Mouse (Mus musculus) forebrain, embryonic 10.5 days (tissue): Measurements from ENCODE around the gene Pdcd2. TPM values are rescaled to one million over a fixed set of nuclear protein-coding genes. Genes with fewer than 3 reads are reported as not detected.
"Not testable (repeated sequence)": the region's sequence is repeated elsewhere in the genome, so short reads cannot be mapped to it uniquely, and the experiment has no call there.

Source experiments
- DNase-seq: peaks from one replicate; pipeline ENCODE4 v3.0.0-alpha.2; 2017; ENCODE audit warnings: low spot score; ENCODE audit errors: extremely low spot score
- H3K27ac ChIP-seq: fragments of 300-500 bp; sonication (generic); 2 replicates; pipeline ENCODE4 v1.5.1; 2016; ENCODE audit warnings: mild to moderate bottlenecking
- H3K27me3 ChIP-seq: fragments of 300-500 bp; sonication (generic); 2 replicates; pipeline ENCODE4 v1.6.1; 2016; ENCODE audit warnings: mild to moderate bottlenecking; ENCODE audit not compliant: poor library complexity, severe bottlenecking
- H3K36me3 ChIP-seq: fragments of 300-500 bp; sonication (generic); replicated peaks from 2 replicates; pipeline ENCODE4 v1.6.1; 2016; ENCODE audit warnings: mild to moderate bottlenecking, moderate library complexity
- H3K4me1 ChIP-seq: fragments of 300-500 bp; sonication (generic); 2 replicates; pipeline ENCODE4 v1.6.1; 2016
- H3K4me3 ChIP-seq: fragments of 300-500 bp; sonication (generic); 2 replicates; pipeline ENCODE4 v1.5.1; 2016; ENCODE audit warnings: mild to moderate bottlenecking, moderate library complexity
- H3K9me3 ChIP-seq: fragments of 300-500 bp; sonication (generic); 2 replicates; pipeline ENCODE4 v1.6.1; 2016; ENCODE audit warnings: mild to moderate bottlenecking, moderate library complexity
- WGBS: fragments of 180-500 bp; shearing (Covaris S2); methylation state at CpG from one replicate; pipeline ENCODE4 v1.1.7; 2016; 5-methylcytosine and 5-hydroxymethylcytosine counted together
- polyA plus RNA-seq: library from polyadenylated mRNA; unstranded; fragments of >200 nt; fragmentation: Nextera tagmentation; extraction: Ambion mirVana; gene quantifications from 2 replicates; pipeline ENCODE4 v1.2.1, GENCODE M21; 2016

The Pdcd2 gene
- 48.2 and 49.6 TPM in 2 replicates for polyA plus RNA-seq

DNA sequence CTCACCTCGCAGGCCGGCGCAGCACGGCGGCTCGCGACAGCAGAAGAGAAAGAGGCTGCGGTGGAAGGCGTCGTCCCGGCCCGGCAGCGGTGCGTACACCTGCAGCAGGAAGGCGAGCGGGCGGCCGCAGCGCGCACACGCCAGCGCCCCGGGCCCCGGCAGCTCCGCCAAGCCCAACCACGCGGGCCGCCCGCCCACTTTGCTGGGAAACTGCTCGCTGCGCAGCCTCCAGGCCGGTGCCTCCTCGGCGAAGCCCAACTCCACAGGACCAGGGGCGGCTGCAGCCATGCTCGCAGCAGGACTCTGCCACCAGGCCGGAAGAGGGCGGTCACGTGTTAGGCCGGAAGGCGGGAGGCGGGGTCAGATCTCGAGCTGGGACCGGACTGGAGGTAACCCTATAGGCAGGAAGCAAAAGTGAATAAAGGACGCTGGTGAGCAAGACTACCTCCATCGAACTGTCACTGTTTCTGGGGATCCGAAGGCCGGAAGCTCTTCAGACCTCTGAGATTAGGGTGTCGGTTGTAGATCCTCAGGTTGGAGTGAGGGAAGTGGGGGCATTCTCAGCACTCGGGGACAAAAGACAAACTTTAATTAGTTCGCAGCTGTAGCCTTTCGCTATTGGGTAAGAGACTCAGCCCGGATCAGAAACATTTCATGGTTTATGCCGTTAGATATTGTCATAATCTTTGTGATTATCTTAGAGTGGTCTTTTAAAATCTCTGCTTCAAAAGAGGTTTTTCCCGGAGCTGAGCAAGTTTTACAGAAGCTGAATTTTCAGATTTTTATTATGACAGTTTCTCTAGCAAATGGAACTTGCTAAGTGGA lies at the start of gene Pdcd2:
TSS of gene Pdcd2 (minus strand) at position 316 of the 825 bp plus-strand sequence.
- DNase-seq: peak; percentile 98
- peak within 1 kb of the TSS; percentile 68 for H3K4me3 ChIP-seq
- H3K36me3 ChIP-seq: peaks cover 36% of the 10 kb centered on the region
- no peaks in the 10 kb centered on the region for H3K9me3 ChIP-seq
- H3K27ac ChIP-seq: peak within 1 kb of the TSS; percentile 91
- WGBS: 2% methylated on average over 55 of the region's 55 CpGs
- H3K4me1 ChIP-seq: peaks cover 34% of the 10 kb centered on the region
- no peaks in the 10 kb centered on the region for H3K27me3 ChIP-seq

DNA sequence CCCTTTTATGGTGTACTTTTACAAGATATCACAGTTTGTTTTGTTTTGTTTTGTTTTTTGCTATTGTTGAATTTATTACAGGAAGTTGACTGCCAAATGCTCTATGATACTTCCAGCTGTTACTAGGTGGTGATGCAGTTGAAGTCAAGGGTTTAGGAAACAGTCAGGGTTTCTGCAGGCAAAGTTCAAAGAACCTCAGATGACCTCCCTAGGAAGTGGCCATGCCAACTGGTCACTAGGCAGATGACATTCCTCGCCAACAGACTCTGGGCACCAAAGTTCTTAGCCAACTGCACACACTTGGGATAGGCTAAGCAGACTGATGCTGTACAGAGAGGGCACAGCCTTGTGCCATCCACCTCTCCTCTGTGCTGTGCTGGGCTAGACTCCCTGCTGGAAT lies 48.0 kb upstream of the Pdcd2 start:
- 90% methylated on average over 1 of the region's 1 CpGs for WGBS
- Histone ChIP-seq H3K4me1 (0 out of 2 replicates have a peak, but pooled peaks cover 4% of the 10 kb centered on the region), H3K9me3 (no peaks in the 10 kb centered on the region), H3K36me3 (no peaks in the 10 kb centered on the region), H3K27me3 (peaks cover 42% of the 10 kb centered on the region), H3K27ac (no peak overlapping the region), H3K4me3 (no peak overlapping the region)
- no peak for DNase-seq

DNA sequence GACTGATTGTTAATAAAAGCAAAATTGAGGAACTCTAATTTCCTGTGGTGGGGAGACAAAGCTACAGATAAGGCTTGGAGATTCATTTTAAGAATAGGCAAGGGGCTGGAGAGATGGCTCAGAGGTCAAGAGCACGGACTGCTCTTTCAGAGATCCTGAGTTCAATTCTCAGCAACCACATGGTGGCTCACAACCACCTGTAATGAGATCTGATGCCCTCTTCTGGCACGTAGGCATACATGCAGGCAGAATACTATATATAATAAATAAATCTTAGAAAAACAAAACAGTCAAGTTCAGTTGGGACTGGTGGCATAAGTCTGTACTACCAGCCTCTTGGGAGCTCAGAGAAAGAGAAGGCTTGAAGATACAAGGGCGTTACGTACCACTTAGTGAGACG lies 39.8 kb upstream of the Pdcd2 start:
- no peaks in the 10 kb centered on the region for H3K36me3 ChIP-seq
- H3K4me3 ChIP-seq: no peak overlapping the region
- H3K4me1 ChIP-seq: peaks cover 11% of the 10 kb centered on the region
- WGBS: 69% methylated on average over 5 of the region's 5 CpGs
- no peak for DNase-seq
- H3K9me3 ChIP-seq: no peaks in the 10 kb centered on the region
- no peak overlapping the region for H3K27ac ChIP-seq
- peaks cover 7% of the 10 kb centered on the region for H3K27me3 ChIP-seq

DNA sequence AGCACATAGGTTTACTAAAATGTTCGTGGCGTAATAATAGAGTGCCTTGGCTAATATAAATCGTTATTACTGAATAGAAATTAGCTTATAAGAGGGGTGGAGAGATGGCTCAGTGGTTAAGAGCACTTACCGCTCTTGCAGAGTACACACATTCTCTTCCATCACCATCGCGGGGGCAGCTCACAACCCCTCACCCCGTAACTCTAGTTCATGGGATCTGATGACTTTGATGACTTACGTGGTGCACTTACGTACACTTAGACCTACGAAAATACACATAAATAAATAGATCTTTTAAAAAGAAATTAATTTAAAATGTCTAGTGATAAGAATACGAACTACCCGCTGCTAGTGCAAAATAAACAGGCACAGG lies 37.8 kb upstream of the Pdcd2 start:
- H3K36me3 ChIP-seq: no peaks in the 10 kb centered on the region
- peak overlapping the region; percentile 73 for H3K4me3 ChIP-seq
- DNase-seq: no peak
- no peaks in the 10 kb centered on the region for H3K9me3 ChIP-seq
- H3K27me3 ChIP-seq: peaks cover 7% of the 10 kb centered on the region
- H3K27ac ChIP-seq: peak overlapping the region; percentile 90
- WGBS: 54% methylated on average over 12 of the region's 12 CpGs
- peaks cover 11% of the 10 kb centered on the region for H3K4me1 ChIP-seq

DNA sequence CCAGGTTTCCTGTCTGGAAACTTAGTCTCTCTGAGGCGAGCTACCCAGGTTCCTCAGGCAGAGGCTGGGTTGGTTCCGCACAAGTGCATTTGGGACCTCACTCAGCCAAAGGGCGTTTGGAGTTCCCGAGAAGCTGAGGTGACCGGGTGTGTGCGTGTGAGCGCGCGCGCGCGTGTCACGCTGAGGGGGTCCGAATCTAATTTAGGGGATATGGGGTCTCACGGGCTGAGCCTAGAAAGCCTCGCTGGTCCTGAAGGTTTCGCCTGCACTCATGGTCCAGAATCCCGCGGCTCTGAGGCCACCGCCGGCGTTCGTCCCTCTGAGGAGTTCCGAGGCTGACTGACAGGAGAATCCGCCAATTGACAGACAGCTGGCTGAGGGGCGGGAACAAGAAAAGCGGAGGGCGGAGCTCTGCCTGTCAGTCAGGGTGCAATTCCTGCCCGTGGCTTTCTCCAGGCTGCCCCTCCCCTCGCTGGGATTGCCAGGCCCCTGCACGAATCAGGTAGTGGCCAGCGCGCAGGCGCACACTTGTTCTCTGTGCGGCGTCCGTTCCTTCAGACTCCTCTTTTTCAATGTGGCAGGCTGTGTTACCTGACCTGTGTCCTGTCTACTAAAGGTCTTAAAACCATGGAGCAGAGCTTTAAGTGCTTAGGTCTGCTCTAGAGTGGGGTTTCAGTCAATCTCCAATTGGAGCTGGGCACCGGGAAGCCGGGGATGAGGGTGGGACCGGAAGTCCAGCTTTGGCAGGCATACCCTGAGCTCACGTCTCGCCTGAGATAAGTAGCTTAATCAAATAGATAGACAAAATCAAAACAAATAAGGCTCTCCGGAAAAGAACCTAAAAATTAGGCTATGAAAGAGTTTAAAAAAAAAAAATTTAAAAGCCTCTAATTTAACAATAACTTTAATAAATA lies 37.2 kb upstream of the Pdcd2 start, which contains the start of gene Prdm9:
TSS of gene Prdm9 (minus strand) at position 341 of the 914 bp plus-strand sequence.
- Histone ChIP-seq H3K27me3 (peaks cover 7% of the 10 kb centered on the region), H3K4me1 (peaks cover 11% of the 10 kb centered on the region), H3K36me3 (no peaks in the 10 kb centered on the region), H3K27ac (peak within 1 kb of the TSS; percentile 90), H3K4me3 (peak within 1 kb of the TSS; percentile 73), H3K9me3 (no peaks in the 10 kb centered on the region)
- WGBS: under 1% methylated on average over 43 of the region's 43 CpGs
- DNase-seq: peak; percentile 99

DNA sequence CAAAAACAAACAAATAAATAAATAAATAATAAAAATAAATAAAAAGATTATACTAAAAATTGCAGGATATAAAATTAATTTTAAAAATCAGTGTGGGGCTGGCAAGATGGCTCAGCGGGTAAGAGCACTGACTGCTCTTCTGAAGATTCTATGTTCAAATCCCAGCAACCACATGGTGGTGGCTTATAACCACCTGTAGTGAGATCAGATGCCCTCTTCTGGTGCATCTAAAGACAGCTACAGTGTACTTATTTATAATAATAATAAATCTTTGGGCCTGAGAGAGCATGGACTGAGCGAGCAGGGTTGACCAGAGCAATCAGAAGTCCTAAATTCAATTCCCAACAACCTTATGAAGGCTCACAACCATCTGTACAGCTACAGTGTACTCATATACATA lies 32.8 kb upstream of the Pdcd2 start:
- Histone ChIP-seq H3K4me3 (no peak overlapping the region), H3K4me1 (peaks cover 10% of the 10 kb centered on the region), H3K27ac (no peak overlapping the region), H3K9me3 (no peaks in the 10 kb centered on the region), H3K36me3 (no peaks in the 10 kb centered on the region), H3K27me3 (peaks cover 7% of the 10 kb centered on the region)
- no peak for DNase-seq
- WGBS: 95% methylated on average over 2 of the region's 2 CpGs

DNA sequence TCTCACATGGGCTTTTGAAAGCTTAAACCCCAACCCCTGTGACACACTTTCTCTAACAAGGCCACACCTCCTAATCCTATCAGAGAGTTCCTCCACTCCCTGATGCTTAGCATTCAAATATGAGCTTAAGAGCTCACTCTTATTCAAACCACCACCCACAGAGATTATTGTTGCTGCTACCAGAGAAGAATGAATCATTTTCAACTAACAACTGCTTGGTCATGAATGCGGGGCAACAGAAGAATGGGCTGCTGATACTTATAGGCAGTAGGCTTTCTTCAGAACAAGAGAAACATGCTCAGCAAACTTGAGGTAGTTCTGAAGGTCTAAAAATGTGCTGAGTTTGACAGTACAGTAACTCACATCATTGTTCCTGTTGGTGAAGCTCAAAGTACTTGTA lies 22.6 kb upstream of the Pdcd2 start:
- Histone ChIP-seq H3K9me3 (peaks cover 2% of the 10 kb centered on the region; the same call in 1 of the 2 replicates), H3K36me3 (peaks cover 4% of the 10 kb centered on the region), H3K4me3 (no peak overlapping the region), H3K4me1 (peaks cover 4% of the 10 kb centered on the region; the same call in 1 of the 2 replicates), H3K27me3 (no peaks in the 10 kb centered on the region), H3K27ac (no peak overlapping the region)
- DNase-seq: no peak
- 45% methylated on average over 1 of the region's 1 CpGs for WGBS

DNA sequence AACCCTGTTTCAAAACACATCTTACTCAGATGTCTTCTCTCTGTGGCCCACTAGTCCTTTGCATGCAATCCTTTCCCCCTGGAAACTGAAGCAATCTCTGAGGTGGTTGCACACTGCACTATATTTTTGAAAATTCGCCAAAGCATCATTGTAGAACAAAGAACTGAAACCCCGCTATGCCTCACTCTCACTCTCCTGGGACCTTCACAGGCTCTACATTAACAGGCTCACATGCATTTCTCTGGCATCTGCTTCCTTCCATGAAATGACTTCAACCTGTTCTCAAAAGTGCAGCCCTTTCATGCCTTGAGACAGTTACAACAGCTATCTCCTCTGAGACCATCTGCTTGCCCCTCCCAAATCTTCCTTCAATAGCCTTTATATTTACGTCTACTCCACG lies 19.3 kb upstream of the Pdcd2 start:
- H3K4me1 ChIP-seq: peaks cover 4% of the 10 kb centered on the region; the same call in 1 of the 2 replicates
- 85% methylated on average over 4 of the region's 4 CpGs for WGBS

DNA sequence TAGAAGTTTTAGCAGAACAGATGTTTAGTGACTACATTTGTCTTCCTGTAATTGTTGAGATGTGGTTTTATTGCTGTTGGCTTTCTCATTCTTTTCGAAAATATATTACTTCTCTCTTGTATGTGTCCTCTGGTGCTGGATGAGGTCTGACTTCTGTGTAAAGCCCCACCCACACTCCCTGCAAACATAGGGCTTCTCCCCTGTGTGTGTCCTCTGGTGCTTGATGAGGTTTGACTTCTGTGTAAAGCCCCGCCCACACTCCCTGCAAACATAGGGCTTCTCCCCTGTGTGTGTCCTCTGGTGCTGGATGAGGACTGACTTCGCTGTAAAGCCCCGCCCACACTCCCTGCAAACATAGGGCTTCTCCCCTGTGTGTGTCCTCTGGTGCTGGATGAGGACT lies 16.8 kb upstream of the Pdcd2 start:
- 66% methylated on average over 4 of the region's 4 CpGs for WGBS
- not testable (repeated sequence) for H3K36me3 ChIP-seq, H3K4me3 ChIP-seq, H3K4me1 ChIP-seq, H3K27me3 ChIP-seq, H3K27ac ChIP-seq, DNase-seq
- H3K9me3 ChIP-seq: peaks cover 18% of the 10 kb centered on the region

More for the DNA sequence above, 19.3 kb upstream of the Pdcd2 start:
- H3K27me3 ChIP-seq: no peaks in the 10 kb centered on the region
- no peak overlapping the region for H3K4me3 ChIP-seq
- DNase-seq: no peak
- peaks cover 18% of the 10 kb centered on the region for H3K9me3 ChIP-seq
- no peak overlapping the region for H3K27ac ChIP-seq
- peaks cover 5% of the 10 kb centered on the region for H3K36me3 ChIP-seq

DNA sequence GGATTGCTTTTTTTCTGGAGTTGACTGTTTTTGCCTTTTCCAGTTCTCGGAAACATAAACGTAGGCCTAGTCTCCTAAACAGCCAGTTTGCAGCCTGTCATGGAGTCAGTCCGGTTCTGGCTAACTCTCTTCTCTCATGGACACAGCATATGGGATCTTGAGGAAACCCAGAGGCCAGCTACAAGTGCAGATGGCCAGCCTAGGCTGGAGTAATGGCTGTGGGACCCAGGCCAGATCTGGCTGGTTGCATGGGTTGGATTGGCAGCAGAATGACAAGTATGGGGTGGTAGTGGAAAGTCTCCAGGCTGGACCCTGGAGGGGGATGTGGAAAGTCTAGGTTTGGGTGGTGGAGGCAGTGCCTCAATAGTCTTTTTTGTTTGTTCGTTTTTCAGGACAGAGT lies 13.2 kb upstream of the Pdcd2 start:
- no peak overlapping the region for H3K4me3 ChIP-seq
- 74% methylated on average over 4 of the region's 4 CpGs for WGBS

DNA sequence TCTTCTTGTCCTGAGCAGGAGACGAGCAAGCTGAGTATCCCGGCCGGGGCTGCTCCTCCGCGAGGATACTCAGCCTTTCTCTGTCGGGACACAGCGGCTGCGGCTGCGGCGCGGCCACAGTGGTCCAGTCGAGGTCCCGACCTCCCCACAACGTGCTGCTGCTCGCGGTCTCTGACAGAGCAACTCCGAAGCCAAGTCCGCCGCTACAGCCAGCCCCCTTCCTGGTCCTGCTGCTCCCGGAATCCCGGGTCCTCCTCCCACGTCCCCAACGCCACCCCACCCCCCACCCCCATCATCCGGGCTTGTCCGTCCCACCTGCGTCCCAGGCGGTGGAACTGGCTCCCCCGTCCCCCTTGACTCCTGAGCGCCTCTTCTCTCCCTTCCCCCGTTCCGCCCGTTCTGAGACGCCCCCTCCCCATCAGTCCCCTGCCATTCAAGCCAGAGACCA lies 9.4 kb upstream of the Pdcd2 start:
- peak; percentile 57 for DNase-seq
- no peaks in the 10 kb centered on the region for H3K9me3 ChIP-seq
- H3K4me3 ChIP-seq: peak overlapping the region; percentile 65
- H3K27me3 ChIP-seq: peaks cover 39% of the 10 kb centered on the region
- peak overlapping the region; percentile 70 for H3K27ac ChIP-seq
- H3K36me3 ChIP-seq: no peaks in the 10 kb centered on the region
- H3K4me1 ChIP-seq: peaks cover 9% of the 10 kb centered on the region
- under 1% methylated on average over 33 of the region's 33 CpGs for WGBS

More for the DNA sequence above, 13.2 kb upstream of the Pdcd2 start:
- Histone ChIP-seq H3K27me3 (peaks cover 28% of the 10 kb centered on the region), H3K4me1 (peaks cover 9% of the 10 kb centered on the region), H3K36me3 (peaks cover 5% of the 10 kb centered on the region), H3K27ac (no peak overlapping the region), H3K9me3 (peaks cover 18% of the 10 kb centered on the region)
- no peak for DNase-seq

DNA sequence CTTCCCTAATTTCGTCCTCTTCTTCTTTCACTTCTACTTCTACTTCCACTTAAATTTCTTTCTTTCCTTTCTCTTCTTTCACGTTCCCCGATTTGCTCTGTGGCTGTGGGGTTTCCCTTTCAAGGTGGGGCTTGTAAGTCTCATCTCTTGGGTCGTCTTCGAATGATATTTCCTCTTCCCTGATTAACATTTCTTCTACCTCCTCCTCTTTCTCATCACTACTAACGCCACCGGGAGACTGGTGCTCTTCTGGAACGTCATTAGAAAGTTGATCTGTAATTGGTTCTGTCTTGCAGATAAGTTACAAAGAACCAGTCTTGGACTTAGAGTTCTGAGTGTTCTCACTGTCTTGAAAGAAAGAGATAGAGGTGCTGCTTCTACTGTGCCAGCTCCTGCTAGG lies 8.8 kb upstream of the Pdcd2 start:
- H3K4me1 ChIP-seq: peaks cover 9% of the 10 kb centered on the region
- peaks cover 39% of the 10 kb centered on the region for H3K27me3 ChIP-seq
- H3K36me3 ChIP-seq: no peaks in the 10 kb centered on the region
- peak overlapping the region; percentile 65 for H3K4me3 ChIP-seq
- DNase-seq: no peak
- no peak overlapping the region for H3K27ac ChIP-seq
- H3K9me3 ChIP-seq: no peaks in the 10 kb centered on the region
- 18% methylated on average over 8 of the region's 8 CpGs for WGBS
